Mouse (Mus musculus) spleen, adult 18-20 months (tissue): ENCODE results near the gene Atp8a2.
A peak's percentile ranks its signal among the peaks of the same experiment; 100 is the strongest.

Experiments
- DNase-seq, 2 experiments: peaks; one replicate each; pipeline ENCODE4 v3.0.0; 2022; ENCODE audit warnings: mixed read lengths in 2 of 2

The Atp8a2 gene

GRCm38 (mm10) chr14:59893971-59894370 lies 303.0 kb downstream of the Atp8a2 start:
- DNase-seq, result no peak

- no peak for DNase-seq
These were observed 304.9 kb downstream of the Atp8a2 start for GRCm38 (mm10) chr14:59892084-59892483.

DNA sequence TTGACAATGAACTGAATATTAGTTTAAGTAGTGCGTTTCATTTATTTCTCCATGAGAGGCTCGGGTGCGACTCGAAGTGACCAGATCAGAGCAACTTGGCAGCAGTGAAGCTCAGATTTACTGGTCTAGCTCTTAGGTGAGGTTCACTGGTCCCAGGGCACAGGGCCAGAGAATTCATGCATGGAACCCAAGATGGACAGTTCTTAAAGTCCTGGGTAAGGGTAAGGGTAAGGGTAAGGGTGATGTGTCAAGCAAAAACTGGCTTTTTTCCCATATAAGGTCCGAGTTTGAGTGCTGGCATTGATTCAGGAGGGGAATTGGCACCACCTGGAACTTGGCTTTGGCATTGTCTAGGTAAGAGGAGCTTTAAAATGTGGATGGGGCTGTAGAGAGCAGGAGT lies 305.5 kb downstream of the Atp8a2 start:
- no peak for DNase-seq

DNA sequence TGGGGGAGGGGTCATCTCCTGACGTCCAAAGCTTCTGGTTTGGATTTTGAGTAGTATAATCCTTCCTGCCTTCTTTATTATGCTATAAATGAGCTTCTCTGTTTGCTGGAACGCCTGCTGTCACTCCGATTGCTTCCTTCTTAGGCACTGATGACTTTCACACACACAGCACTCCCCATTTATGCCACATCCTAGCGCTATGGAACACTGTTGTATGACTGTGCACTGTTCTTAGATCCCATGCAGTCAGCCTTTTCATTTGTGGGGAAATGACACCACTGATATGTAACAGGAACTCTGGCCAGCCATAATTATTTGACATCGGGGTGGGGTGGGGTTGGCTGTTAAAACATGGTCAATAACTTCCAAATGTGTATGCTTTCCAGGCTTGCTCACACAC lies 306.2 kb downstream of the Atp8a2 start:
- DNase-seq, result no peak

GRCm38 (mm10) chr14:59890107-59890506 lies 306.9 kb downstream of the Atp8a2 start:
- no peak for DNase-seq

DNA sequence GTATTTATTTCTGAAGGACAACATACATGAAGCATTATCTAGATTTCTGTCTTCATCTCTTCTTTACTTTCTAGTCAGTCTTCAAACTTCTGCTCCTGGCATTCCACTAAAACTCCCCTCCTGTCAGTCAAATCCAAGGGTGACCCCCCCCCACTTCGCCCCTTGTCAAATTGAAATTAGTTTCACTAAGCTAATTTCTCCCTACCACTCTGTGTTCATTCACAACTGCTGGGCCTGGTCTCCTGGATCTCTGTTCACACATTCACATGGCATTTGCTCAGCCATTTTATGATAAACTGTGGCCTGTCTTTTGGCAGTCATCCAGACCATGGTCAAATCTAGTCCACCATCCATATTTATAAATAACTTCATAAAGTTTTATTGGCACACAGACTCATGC lies 308.5 kb downstream of the Atp8a2 start:
- DNase-seq, result no peak

DNA sequence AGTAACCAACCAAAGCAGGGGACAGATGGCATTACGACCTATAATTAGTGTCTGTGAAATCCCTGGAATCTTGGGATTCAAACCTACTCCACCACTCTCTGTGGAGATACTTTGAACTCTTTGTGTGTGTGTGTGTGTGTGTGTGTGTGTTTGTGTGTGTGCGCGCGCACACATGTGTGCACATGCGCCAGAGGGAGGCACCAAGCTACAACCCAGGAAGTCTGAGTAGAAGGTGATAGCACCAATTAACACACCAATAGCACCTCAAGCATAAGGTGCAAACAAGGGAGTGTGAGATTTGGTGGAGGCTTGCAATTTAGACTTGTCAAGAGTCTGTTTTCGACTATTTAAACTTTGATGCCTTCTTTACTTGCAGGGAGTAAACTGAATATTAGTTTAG lies 308.9 kb downstream of the Atp8a2 start:
- no peak for DNase-seq

GRCm38 (mm10) chr14:59887061-59887861 lies 309.7 kb downstream of the Atp8a2 start:
- no peak for DNase-seq

DNA sequence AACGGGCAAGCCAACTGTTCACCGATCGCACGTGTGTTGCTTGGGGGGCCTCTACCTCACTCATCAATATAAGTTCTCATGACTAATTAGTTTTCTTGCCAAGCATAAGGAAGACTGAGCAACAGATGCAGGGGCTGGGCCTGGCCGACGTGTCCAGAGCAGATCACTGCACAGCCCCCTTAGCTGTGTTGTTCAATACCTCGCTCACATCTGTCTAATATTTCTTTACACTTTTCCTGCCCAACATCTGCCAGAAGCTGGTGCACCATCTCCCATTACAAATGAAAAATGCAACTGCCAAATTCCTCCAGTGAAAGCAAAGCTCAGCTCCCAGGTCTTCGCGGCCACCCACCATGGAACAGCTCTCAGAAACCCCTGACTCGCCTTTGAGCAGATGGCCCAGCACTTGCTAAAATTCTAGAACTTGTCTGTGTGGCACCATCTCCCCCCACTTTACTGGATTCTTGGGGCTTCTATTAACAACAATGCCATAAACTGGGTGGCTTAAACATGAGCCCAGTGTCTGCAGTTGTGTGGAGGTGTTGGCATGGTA lies 313.4 kb downstream of the Atp8a2 start:
- DNase-seq, result no peak

DNA sequence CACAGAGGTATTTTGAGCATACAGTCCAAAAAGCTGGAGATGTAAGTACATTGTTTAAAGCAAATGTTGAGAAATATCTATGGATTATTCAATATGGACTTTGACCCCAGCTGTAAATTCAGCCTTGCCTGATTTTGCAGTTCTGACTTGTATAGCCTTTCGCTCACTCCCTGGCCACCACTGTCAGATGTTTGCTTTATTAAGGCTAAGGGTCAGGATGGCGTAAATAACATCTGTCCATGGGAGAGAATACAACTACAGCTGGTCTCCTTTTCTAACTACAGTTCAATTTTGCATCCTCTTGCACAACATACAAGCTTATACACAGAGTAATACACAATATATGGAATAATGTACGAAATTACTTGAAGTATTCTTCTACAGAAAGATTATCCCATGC lies 316.1 kb downstream of the Atp8a2 start:
- no peak for DNase-seq

DNA sequence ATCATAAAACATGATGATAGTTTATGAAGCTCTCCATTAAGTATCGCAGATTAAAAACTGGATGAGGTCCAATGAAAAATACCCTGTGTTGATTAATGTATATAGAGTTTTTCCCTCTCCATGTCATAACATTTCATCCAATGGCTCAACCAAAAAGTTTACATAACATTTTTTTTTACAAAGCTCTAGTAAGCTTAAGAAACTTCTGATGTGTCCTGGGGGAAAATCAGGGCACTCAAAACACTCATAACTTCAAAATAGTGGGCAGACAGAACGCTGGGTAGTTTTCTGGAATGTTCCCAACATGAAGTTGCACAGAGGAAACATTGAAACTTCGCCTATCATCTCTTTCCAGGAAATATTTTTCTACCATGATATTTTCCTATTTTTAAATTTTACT lies 318.7 kb downstream of the Atp8a2 start:
- DNase-seq, result no peak

- no peak for DNase-seq
These were observed 320.5 kb downstream of the Atp8a2 start for GRCm38 (mm10) chr14:59876525-59876924.

- DNase-seq, result no peak
These were observed 328.6 kb downstream of the Atp8a2 start for GRCm38 (mm10) chr14:59868369-59868768.

- DNase-seq, result no peak
These were observed 329.2 kb downstream of the Atp8a2 start for GRCm38 (mm10) chr14:59867749-59868148.

GRCm38 (mm10) chr14:59866001-59866400 lies 331.0 kb downstream of the Atp8a2 start:
- no peak for DNase-seq

GRCm38 (mm10) chr14:59862351-59862750 lies 334.6 kb downstream of the Atp8a2 start:
- no peak for DNase-seq

- no peak for DNase-seq
These were observed 337.1 kb downstream of the Atp8a2 start for GRCm38 (mm10) chr14:59859830-59860229.

DNA sequence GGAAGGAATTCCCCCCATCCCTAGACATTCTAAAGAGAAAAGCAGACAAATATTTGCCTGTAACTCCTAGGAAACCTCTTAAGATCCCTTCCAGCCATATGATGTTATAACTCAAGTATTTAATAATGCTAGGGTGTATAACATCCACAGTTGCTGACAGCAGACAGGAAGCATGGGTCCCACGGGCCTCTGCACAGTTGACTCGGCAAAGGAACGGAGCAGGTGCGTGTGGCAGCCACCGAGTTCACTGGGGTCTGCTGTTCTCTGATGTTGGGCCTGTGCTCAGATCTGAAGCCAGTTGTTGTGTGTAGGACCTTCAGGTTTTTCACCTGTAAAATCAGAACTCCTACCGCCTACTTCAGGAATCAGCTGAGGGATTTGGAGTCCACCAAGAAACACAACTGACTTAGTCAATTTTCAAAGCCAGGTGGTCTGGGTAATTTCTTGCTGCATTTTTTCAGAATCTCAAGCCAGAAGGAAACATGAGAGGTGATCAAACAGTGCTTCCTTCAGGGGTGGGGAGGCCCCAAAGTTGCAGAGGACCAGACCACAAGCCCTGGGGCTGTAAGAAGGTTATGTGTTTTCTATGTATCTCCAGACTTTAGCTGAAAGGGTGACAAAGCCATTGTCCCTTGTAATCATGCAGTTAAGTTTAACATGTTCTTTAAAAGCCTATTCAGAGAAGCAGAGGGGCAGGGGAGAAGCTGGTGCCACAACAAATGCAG lies 338.3 kb downstream of the Atp8a2 start:
- DNase-seq, result no peak

- no peak for DNase-seq
These were observed 343.8 kb downstream of the Atp8a2 start for GRCm38 (mm10) chr14:59853139-59853538.

DNA sequence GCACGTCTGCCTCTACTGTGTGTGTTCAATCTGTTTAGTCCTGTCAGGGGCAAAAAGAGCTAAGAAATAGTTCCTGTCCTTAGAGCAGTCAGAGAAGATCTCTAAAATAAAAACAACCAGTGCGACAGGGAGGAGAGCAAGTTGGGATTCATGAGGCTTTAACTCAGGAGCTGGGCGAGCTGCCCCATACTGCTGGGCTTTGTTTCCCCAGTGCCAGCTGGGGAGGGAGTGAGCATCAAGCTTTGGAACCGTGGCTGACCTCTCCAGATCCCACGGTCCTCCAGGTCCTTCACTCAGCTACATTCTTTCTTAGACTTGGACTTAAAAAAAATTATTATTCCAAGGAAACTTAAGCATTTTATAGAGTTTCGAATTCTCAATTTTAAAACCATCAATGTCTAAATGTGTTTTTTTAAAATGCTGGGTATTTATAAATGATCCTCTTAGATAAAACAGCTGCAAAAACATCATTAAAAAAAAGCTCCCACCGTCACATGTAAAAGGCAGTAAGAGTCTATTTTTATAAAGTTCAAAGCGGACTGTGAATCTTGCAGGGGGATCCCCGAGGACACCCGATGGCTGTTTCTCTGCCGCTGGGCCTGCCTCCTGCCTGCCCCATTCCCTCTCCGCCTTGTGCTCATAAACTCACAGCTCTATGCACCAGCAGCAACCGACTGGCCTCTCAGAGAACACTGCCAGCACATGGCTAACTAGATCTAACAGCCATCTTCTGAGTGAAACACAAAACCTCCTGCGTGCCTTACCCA lies 350.2 kb downstream of the Atp8a2 start:
- DNase-seq, result no peak

- DNase-seq, result no peak
These were observed 353.6 kb downstream of the Atp8a2 start for GRCm38 (mm10) chr14:59843264-59843942.

DNA sequence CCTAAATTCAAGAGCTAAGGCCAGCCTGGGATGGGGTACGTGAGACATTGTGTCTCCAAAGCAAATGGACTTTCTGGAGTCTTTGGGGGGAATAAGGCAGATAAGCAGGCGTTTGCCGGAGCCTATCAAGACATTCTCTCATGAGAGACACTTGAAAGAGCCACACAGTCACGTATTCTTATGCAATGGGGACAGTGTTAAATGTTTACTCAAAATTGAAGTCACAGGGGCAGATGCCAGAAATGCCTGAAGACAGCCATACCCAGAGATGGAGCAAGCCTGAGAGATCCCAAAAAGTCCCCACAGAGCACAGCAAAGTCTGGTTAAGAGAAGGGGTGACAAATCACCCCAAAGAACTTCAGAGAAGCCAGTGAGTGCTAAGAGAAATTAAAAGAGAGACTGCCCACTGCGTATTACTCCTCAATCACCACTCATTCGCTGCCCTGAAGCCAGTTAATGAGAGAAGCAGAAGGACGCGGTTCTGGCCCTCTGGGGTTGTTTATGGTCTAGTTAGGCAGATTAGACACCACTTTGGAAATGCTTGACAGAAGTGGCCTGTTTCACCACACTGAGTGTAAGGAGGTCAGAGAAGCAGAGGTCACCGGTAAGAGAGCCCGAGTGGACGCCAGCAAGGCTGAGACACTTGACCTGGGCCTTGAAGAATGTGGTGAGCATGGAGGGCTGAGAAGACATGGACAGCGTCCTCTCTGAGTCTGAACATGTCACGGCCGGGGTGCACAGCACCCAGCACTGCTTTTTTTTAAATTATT lies 356.8 kb downstream of the Atp8a2 start:
- peak in 1 of 2 experiments; percentile 10 for DNase-seq
